8 mouse cellular contexts compared by ENCODE assay signal in the genomic region with DNA sequence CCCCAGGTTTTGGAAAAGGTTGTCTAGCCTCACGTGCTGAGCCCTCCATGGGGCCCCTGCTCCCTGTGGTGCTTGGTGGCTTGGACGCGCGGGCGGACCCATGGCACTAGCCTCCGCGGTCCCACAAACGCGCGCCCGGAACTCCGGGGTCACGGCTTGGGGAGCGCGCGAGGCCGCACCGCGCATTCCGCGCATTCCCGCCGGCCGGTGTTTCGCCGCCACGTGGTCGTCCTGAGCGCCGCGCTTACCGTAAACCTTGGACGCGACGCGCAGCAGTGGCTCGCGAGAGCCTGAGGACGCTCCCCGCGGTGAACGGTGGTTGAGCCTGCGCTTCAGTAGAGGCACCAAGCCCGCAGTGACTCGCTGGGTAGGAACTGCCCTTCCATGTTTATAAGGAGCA. TPM values are rescaled to one million over a fixed set of nuclear protein-coding genes. Genes with fewer than 3 reads are reported as not detected.
DNase-seq lines count a peak whose midpoint lies in the region; ATAC-seq and TF ChIP-seq lines count a peak whose summit lies in the region.

No protein-coding gene starts in this region.

- TF ChIP-seq CTCF in stomach, postnatal 0 days (IDR thresholded peaks at IDR 0.05; ENCODE audit: low read depth) = peak; percentile 62

- H3K36me3 ChIP-seq in erythroblast, embryonic 14.5 days (ENCODE audit: control insufficient read depth) = no peaks in the 10 kb centered on the region
- no peaks in the 10 kb centered on the region for H3K36me3 ChIP-seq in limb, embryonic 14.5 days (ENCODE audit: control insufficient read depth, insufficient read depth, low read length)
- no peaks in the 10 kb centered on the region for H3K36me3 ChIP-seq in midbrain, embryonic 13.5 days
- no peaks in the 10 kb centered on the region for H3K36me3 ChIP-seq in stomach, postnatal 0 days (ENCODE audit: control insufficient read depth, insufficient read depth, low read length)

- ATAC-seq in erythroblast, adult 5-6 weeks (replicated peaks; ENCODE audit: low FRiP score, poor library complexity, severe bottlenecking) = no peak
- peak; percentile 57 for ATAC-seq in common myeloid progenitor, adult 5-6 weeks (replicated peaks; ENCODE audit: low read depth, poor library complexity, severe bottlenecking)
- peak; percentile 32 for ATAC-seq in limb, embryonic 14.5 days (ENCODE audit: low FRiP score, low read depth)
- ATAC-seq in midbrain, embryonic 13.5 days = peak; percentile 12; the same call in 1 of the 2 replicates
- peak; percentile 62 for ATAC-seq in stomach, postnatal 0 days (ENCODE audit: low FRiP score, low TSS enrichment)

- peak; percentile 67 for DNase-seq in gastrocnemius, postnatal 25 days
- DNase-seq in induced T-regulatory cell, adult 2 months (ENCODE audit: low read depth) = peak; percentile 35
- DNase-seq in limb, embryonic 14.5 days (ENCODE audit: low spot score) = peak; percentile 74
- peak; percentile 84 for DNase-seq in stomach, postnatal 0 days (ENCODE audit: low spot score)

- H3K9me3 ChIP-seq in erythroblast, embryonic 14.5 days (ENCODE audit: control insufficient read depth, low read length) = no peaks in the 10 kb centered on the region; the same call in 1 of the 2 replicates
- H3K9me3 ChIP-seq in limb, embryonic 14.5 days (ENCODE audit: control insufficient read depth, low read length) = no peaks in the 10 kb centered on the region
- no peaks in the 10 kb centered on the region for H3K9me3 ChIP-seq in midbrain, embryonic 13.5 days
- H3K9me3 ChIP-seq in stomach, postnatal 0 days (ENCODE audit: control insufficient read depth, low read length) = no peaks in the 10 kb centered on the region

- peaks cover 5% of the 10 kb centered on the region for H3K4me1 ChIP-seq in erythroblast, embryonic 14.5 days (ENCODE audit: control insufficient read depth)
- H3K4me1 ChIP-seq in limb, embryonic 14.5 days (ENCODE audit: control insufficient read depth, insufficient read depth, low read length) = peaks cover 21% of the 10 kb centered on the region
- peaks cover 54% of the 10 kb centered on the region for H3K4me1 ChIP-seq in midbrain, embryonic 13.5 days (replicated peaks)
- H3K4me1 ChIP-seq in stomach, postnatal 0 days (replicated peaks; ENCODE audit: control insufficient read depth, insufficient read depth) = peaks cover 9% of the 10 kb centered on the region

- H3K27ac ChIP-seq in limb, embryonic 14.5 days (replicated peaks; ENCODE audit: low read depth, low read length) = 0 out of 2 replicates have a peak overlapping the region, but pooled peaks have one; percentile 0
- H3K27ac ChIP-seq in midbrain, embryonic 13.5 days = no peak overlapping the region
- H3K27ac ChIP-seq in stomach, postnatal 0 days (replicated peaks) = no peak overlapping the region

- under 1% methylated on average over 35 of the region's 45 CpGs for WGBS in limb, embryonic 14.5 days
- under 1% methylated on average over 45 of the region's 45 CpGs for WGBS in midbrain, embryonic 13.5 days
- under 1% methylated on average over 45 of the region's 45 CpGs for WGBS in stomach, postnatal 0 days

- peaks cover 60% of the 10 kb centered on the region for H3K27me3 ChIP-seq in erythroblast, embryonic 14.5 days (ENCODE audit: control insufficient read depth)
- H3K27me3 ChIP-seq in limb, embryonic 14.5 days (ENCODE audit: control insufficient read depth, insufficient read depth, low read length) = no peaks in the 10 kb centered on the region
- peaks cover 53% of the 10 kb centered on the region for H3K27me3 ChIP-seq in midbrain, embryonic 13.5 days
- peaks cover 4% of the 10 kb centered on the region; the same call in 1 of the 2 replicates for H3K27me3 ChIP-seq in stomach, postnatal 0 days (ENCODE audit: control insufficient read depth, insufficient read depth, low read length)

- TF ChIP-seq POLR2A in limb, embryonic 14.5 days (IDR thresholded peaks at IDR 0.05; ENCODE audit: borderline replicate concordance, extremely low read depth, insufficient read depth, insufficient read length) = no peak

- peak overlapping the region; percentile 22 for H3K4me3 ChIP-seq in erythroblast, embryonic 14.5 days (replicated peaks)
- peak overlapping the region; percentile 64 for H3K4me3 ChIP-seq in limb, embryonic 14.5 days (replicated peaks; ENCODE audit: low read length)
- H3K4me3 ChIP-seq in midbrain, embryonic 13.5 days (replicated peaks) = peak overlapping the region; percentile 45
- H3K4me3 ChIP-seq in stomach, postnatal 0 days (ENCODE audit: low read depth, low read length) = peak overlapping the region; percentile 54

- H3K9ac ChIP-seq in limb, embryonic 14.5 days (ENCODE audit: low read depth, low read length, severe bottlenecking) = peak overlapping the region; percentile 43; the same call in 1 of the 2 replicates
- H3K9ac ChIP-seq in midbrain, embryonic 13.5 days (replicated peaks) = peak overlapping the region; percentile 24
- H3K9ac ChIP-seq in stomach, postnatal 0 days (ENCODE audit: low read length) = peak overlapping the region; percentile 35

- no peak for TF ChIP-seq EP300 in stomach, postnatal 0 days (optimal IDR thresholded peaks at IDR 0.05)

- H3K4me2 ChIP-seq in limb, embryonic 14.5 days (replicated peaks; ENCODE audit: low read depth, low read length, severe bottlenecking) = peak overlapping the region; percentile 76
- H3K4me2 ChIP-seq in midbrain, embryonic 13.5 days (replicated peaks) = peak overlapping the region; percentile 76
- peak overlapping the region; percentile 98 for H3K4me2 ChIP-seq in stomach, postnatal 0 days (replicated peaks; ENCODE audit: low read depth)

RNA-seq across cellular contexts. Expression of a gene that starts 3.5 kb away (rescaled TPM):
- 0.08 TPM in 2 replicates for polyA plus RNA-seq in erythroblast, embryonic 14.5 days (2012)
- 1.2 and 1.5 TPM in 2 replicates for total RNA-seq in erythroblast, adult 5-6 weeks (2015; ENCODE audit: low replicate concordance)
- total RNA-seq in erythroblast, adult 5-6 weeks (2017; ENCODE audit: low replicate concordance) = 0.51 and 2.0 TPM in 2 replicates
- total RNA-seq in common myeloid progenitor, adult 5-6 weeks (2017) = 15.9 and 18.0 TPM in 2 replicates
- 10 to 100 TPM; 11.4 to 14.1 TPM for total RNA-seq in gastrocnemius, postnatal 25 days (2021)
- 110 and 125 TPM in 2 replicates for polyA plus RNA-seq in limb, embryonic 14.5 days (2012; rRNA removed)
- polyA plus RNA-seq in limb, embryonic 14.5 days (2014; fragmentation: Nextera tagmentation; extraction: Ambion mirVana) = 127 and 147 TPM in 2 replicates
- polyA plus RNA-seq in midbrain, embryonic 13.5 days (2015; fragmentation: Nextera tagmentation; extraction: Ambion mirVana) = 141 and 143 TPM in 2 replicates
- 38.7 and 38.9 TPM in 2 replicates for polyA plus RNA-seq in stomach, postnatal 0 days (2015; fragmentation: Nextera tagmentation; extraction: Ambion mirVana)

RNA-seq across cellular contexts. Expression of a gene that starts 28.4 kb away (rescaled TPM):
- polyA plus RNA-seq in erythroblast, embryonic 14.5 days (2012) = 1.7 and 2.6 TPM in 2 replicates
- 1.2 and 7.5 TPM in 2 replicates for total RNA-seq in erythroblast, adult 5-6 weeks (2015; ENCODE audit: low replicate concordance)
- 8.3 and 16.6 TPM in 2 replicates for total RNA-seq in erythroblast, adult 5-6 weeks (2017; ENCODE audit: low replicate concordance)
- total RNA-seq in common myeloid progenitor, adult 5-6 weeks (2017) = 42.8 and 51.7 TPM in 2 replicates
- 1 to 10 TPM; 7.0 to 8.4 TPM for total RNA-seq in gastrocnemius, postnatal 25 days (2021)
- 24.9 and 46.5 TPM in 2 replicates for polyA plus RNA-seq in limb, embryonic 14.5 days (2012; rRNA removed)
- polyA plus RNA-seq in limb, embryonic 14.5 days (2014; fragmentation: Nextera tagmentation; extraction: Ambion mirVana) = 22.0 and 26.2 TPM in 2 replicates
- 36.4 and 37.8 TPM in 2 replicates for polyA plus RNA-seq in midbrain, embryonic 13.5 days (2015; fragmentation: Nextera tagmentation; extraction: Ambion mirVana)
- 17.1 and 17.8 TPM in 2 replicates for polyA plus RNA-seq in stomach, postnatal 0 days (2015; fragmentation: Nextera tagmentation; extraction: Ambion mirVana)

RNA-seq across cellular contexts. Expression of a gene that starts 46.9 kb away (rescaled TPM):
- not detected in 2 replicates for polyA plus RNA-seq in erythroblast, embryonic 14.5 days (2012)
- not detected in 2 replicates for total RNA-seq in erythroblast, adult 5-6 weeks (2015; ENCODE audit: low replicate concordance)
- not detected in 2 replicates for total RNA-seq in erythroblast, adult 5-6 weeks (2017; ENCODE audit: low replicate concordance)
- not detected in 2 replicates for total RNA-seq in common myeloid progenitor, adult 5-6 weeks (2017)
- not detected for total RNA-seq in gastrocnemius, postnatal 25 days (2021)
- polyA plus RNA-seq in limb, embryonic 14.5 days (2012; rRNA removed) = 0.13 TPM in 1 of 2 replicates, not detected in the other
- polyA plus RNA-seq in limb, embryonic 14.5 days (2014; fragmentation: Nextera tagmentation; extraction: Ambion mirVana) = not detected in 2 replicates
- 61.2 and 66.9 TPM in 2 replicates for polyA plus RNA-seq in midbrain, embryonic 13.5 days (2015; fragmentation: Nextera tagmentation; extraction: Ambion mirVana)
- not detected in 2 replicates for polyA plus RNA-seq in stomach, postnatal 0 days (2015; fragmentation: Nextera tagmentation; extraction: Ambion mirVana)

Comparison
In these comparisons a context has a peak if more than half of its experiments do, and no peak if none do; other contexts are left out.
1. RNA of a gene that starts 3.5 kb away (polyA plus RNA-seq): 141 to 143 TPM in midbrain, embryonic 13.5 days, 110 to 147 TPM in limb, embryonic 14.5 days and 38.7 to 38.9 TPM in stomach, postnatal 0 days; 0.08 TPM in erythroblast, embryonic 14.5 days; every median in the first group is over 10 times any median in the second.
2. RNA of a gene that starts 46.9 kb away (polyA plus RNA-seq): 61.2 to 66.9 TPM in midbrain, embryonic 13.5 days; 0.13 TPM in limb, embryonic 14.5 days, not detected in erythroblast, embryonic 14.5 days and not detected in stomach, postnatal 0 days; every median in the first group is over 10 times any median in the second.
3. Peak in every context shown above with its lines, with median percentiles within 50 percentile points of each other: H3K4me3 ChIP-seq, DNase-seq, H3K4me2 ChIP-seq and H3K9ac ChIP-seq.